ENCODE assay signal across 31 mouse cellular contexts in genomic region chr12:80471926-80472325, GRCm38 (mm10). TPM values are rescaled to one million over a fixed set of nuclear protein-coding genes. Genes with fewer than 3 reads are reported as not detected.
DNase-seq lines count a peak whose midpoint lies in the region; ATAC-seq and TF ChIP-seq lines count a peak whose summit lies in the region.
"Had no signal": no experiment of that assay in that cellular context is flagged by ENCODE, and none has a peak within 500 bp of the region (broad histone marks: within the 10 kb centered on the region; RNA-seq: fewer than 3 reads in every experiment).

No protein-coding gene starts in this region.

- peak; percentile 85 for DNase-seq in heart, adult 11 months
- DNase-seq in heart, embryonic 10.5 days (ENCODE audit: low spot score) = no peak
- DNase-seq in urinary bladder, postnatal 14 days (ENCODE audit: low spot score) = peak; percentile 10
- DNase-seq in urinary bladder, postnatal 10 days (ENCODE audit: low spot score) = no peak
- DNase-seq in MEL (ENCODE audit: low read depth, low spot score) = peak; percentile 53
- peak; percentile 62 for DNase-seq in skeletal muscle tissue, adult 2 months (ENCODE audit: low read depth, low spot score)
- no peak for DNase-seq in kidney, adult 18-20 months
- DNase-seq: cerebellum, adult 11 months; cerebellum, adult 9-10 months; cerebellum, postnatal 36 days; embryo, embryonic 11 days; kidney, postnatal 25 days; lung, embryonic 14.5 days; lung, postnatal 14 days; right cerebral cortex, postnatal 25 days; spleen, adult 18-20 months; thymus, adult 2 months; thymus, postnatal 36 days had no signal

- H3K27me3 ChIP-seq in heart, embryonic 10.5 days (ENCODE audit: insufficient read depth, poor library complexity, severe bottlenecking) = no peaks in the 10 kb centered on the region
- no peaks in the 10 kb centered on the region for H3K27me3 ChIP-seq in MEL (ENCODE audit: control insufficient read depth in 1 of 2, insufficient read depth in 2 of 2, low read length in 2 of 2)
- H3K27me3 ChIP-seq: embryonic facial prominence, embryonic 12.5 days; heart, embryonic 15.5 days; limb, embryonic 12.5 days; liver, embryonic 15.5 days; midbrain, embryonic 15.5 days; Patski had no signal

- TF ChIP-seq RAD21 in MEL (IDR thresholded peaks at IDR 0.05; ENCODE audit: low read depth, low read length) = no peak

- no peak for ATAC-seq in activated CD4-positive, CD25-positive, alpha-beta regulatory T cell, adult 4 months
- ATAC-seq: forebrain, embryonic 14.5 days; intestine, postnatal 0 days; midbrain, embryonic 15.5 days; Patski had no signal

- no peaks in the 10 kb centered on the region for H3K4me1 ChIP-seq in heart, embryonic 10.5 days
- H3K4me1 ChIP-seq in MEL (ENCODE audit: control insufficient read depth in 1 of 2, insufficient read depth in 2 of 2, low read length in 2 of 2) = peaks cover 15 to 16% of the 10 kb centered on the region in 2 experiments
- H3K4me1 ChIP-seq: embryonic facial prominence, embryonic 12.5 days; heart, embryonic 15.5 days; limb, embryonic 12.5 days; midbrain, embryonic 15.5 days had no signal

- no peak overlapping the region for H3K4me3 ChIP-seq in heart, embryonic 10.5 days
- H3K4me3 ChIP-seq in MEL (ENCODE audit: control insufficient read depth in 1 of 2, insufficient read depth in 1 of 2, low read depth in 2 of 2, low read length in 2 of 2) = no peak overlapping the region
- H3K4me3 ChIP-seq: embryonic facial prominence, embryonic 12.5 days; heart, embryonic 15.5 days; limb, embryonic 12.5 days; liver, embryonic 15.5 days; midbrain, embryonic 15.5 days had no signal

- H3K79me2 ChIP-seq in MEL (ENCODE audit: control insufficient read depth, insufficient read depth, low read length, poor library complexity) = peaks cover 3% of the 10 kb centered on the region; the same call in 1 of the 2 replicates

- TF ChIP-seq CTCF in MEL (IDR thresholded peaks at IDR 0.05 in 2 of 3, conservative IDR thresholded peaks at IDR 0.05 in 1 of 3; ENCODE audit: control insufficient read depth in 1 of 3, insufficient read depth in 1 of 3, low read depth in 2 of 3, low read length in 3 of 3, poor library complexity in 1 of 3, severe bottlenecking in 1 of 3) = no peak

- TF ChIP-seq POLR2A in MEL (IDR thresholded peaks at IDR 0.05; ENCODE audit: control insufficient read depth in 1 of 2, insufficient read depth in 1 of 2, low read depth in 1 of 2, low read length in 2 of 2, poor library complexity in 1 of 2) = no peak

- H3K9me3 ChIP-seq in heart, embryonic 10.5 days = no peaks in the 10 kb centered on the region
- H3K9me3 ChIP-seq in MEL (replicated peaks; ENCODE audit: insufficient read depth, low read length) = no peaks in the 10 kb centered on the region
- H3K9me3 ChIP-seq: embryonic facial prominence, embryonic 12.5 days; heart, embryonic 15.5 days; limb, embryonic 12.5 days; liver, embryonic 15.5 days; midbrain, embryonic 15.5 days had no signal

- H3K9ac ChIP-seq in MEL (ENCODE audit: control insufficient read depth, low read depth, low read length, poor library complexity, severe bottlenecking) = no peak overlapping the region
- H3K9ac ChIP-seq: embryonic facial prominence, embryonic 12.5 days; heart, embryonic 15.5 days; hindbrain, embryonic 14.5 days; limb, embryonic 12.5 days; liver, embryonic 15.5 days; lung, embryonic 14.5 days; midbrain, embryonic 15.5 days had no signal

- H3K36me3 ChIP-seq in heart, embryonic 10.5 days = peaks cover 3% of the 10 kb centered on the region; the same call in 1 of the 2 replicates
- peaks cover 0 to 22% of the 10 kb centered on the region in 2 experiments; a peak in 3 of 4 replicates for H3K36me3 ChIP-seq in MEL (ENCODE audit: control insufficient read depth in 1 of 2, insufficient read depth in 2 of 2, low read length in 2 of 2)
- H3K36me3 ChIP-seq: embryonic facial prominence, embryonic 12.5 days; liver, embryonic 15.5 days; midbrain, embryonic 15.5 days had no signal

- TF ChIP-seq EP300 in MEL (IDR thresholded peaks at IDR 0.05; ENCODE audit: low read depth in 1 of 2, low read length in 2 of 2) = no peak

- no peak overlapping the region for H3K27ac ChIP-seq in heart, embryonic 10.5 days
- no peak overlapping the region for H3K27ac ChIP-seq in MEL (ENCODE audit: control insufficient read depth, low read depth, low read length)
- H3K27ac ChIP-seq: embryonic facial prominence, embryonic 12.5 days; heart, embryonic 15.5 days; hindbrain, embryonic 14.5 days; limb, embryonic 12.5 days; liver, embryonic 15.5 days; midbrain, embryonic 15.5 days had no signal

- 62% methylated on average over 4 of the region's 4 CpGs for WGBS in heart, embryonic 10.5 days

TF ChIP-seq in MEL, 35 proteins besides CTCF, POLR2A, EP300 and RAD21:
- no peak for TF ChIP-seq POLR2AphosphoS2 (IDR thresholded peaks at IDR 0.05; ENCODE audit: low read length)
- 0 out of 2 replicates have a peak, but pooled peaks have one; percentile 41 for TF ChIP-seq ETS1 (IDR thresholded peaks at IDR 0.05; ENCODE audit: low read depth, low read length)
- TF ChIP-seq MEF2A (IDR thresholded peaks at IDR 0.05; ENCODE audit: extremely low read depth, insufficient replicate concordance, low read depth, low read length, poor library complexity, severe bottlenecking) = peak; percentile 41; the same call in 1 of the 2 replicates
- no peak for TF ChIP-seq E2F4 (IDR thresholded peaks at IDR 0.05; ENCODE audit: borderline replicate concordance, low read depth, low read length)
- peak; percentile 22; the same call in 1 of the 2 replicates for TF ChIP-seq USF1 (IDR thresholded peaks at IDR 0.05; ENCODE audit: low read depth, low read length)
- TF ChIP-seq MAFK (IDR thresholded peaks at IDR 0.05; ENCODE audit: borderline replicate concordance, low read depth, low read length) = peak; percentile 68; the same call in 1 of the 2 replicates
- TF ChIP-seq GABPA (IDR thresholded peaks at IDR 0.05; ENCODE audit: low read depth, low read length) = 0 out of 2 replicates have a peak, but pooled peaks have one; percentile 52

RNA-seq across cellular contexts. Expression of gene Exd2, which starts 9.0 kb away (rescaled TPM):
- polyA plus RNA-seq in heart, embryonic 10.5 days (2016; fragmentation: Nextera tagmentation; extraction: Ambion mirVana) = 21.2 TPM in 2 replicates
- total RNA-seq in MEL (2012; rRNA removed) = 8.5 and 9.6 TPM in 2 replicates
- polyA plus RNA-seq in MEL (2012; ENCODE audit: insufficient read depth in 1 of 2, insufficient read length in 2 of 2, low read depth in 1 of 2, low replicate concordance in 2 of 2, missing spikeins in 1 of 2) = 10 to 100 TPM in 1 of 2 experiments, not detected in 1; 12.8 TPM
- 10 to 100 TPM; 17.3 to 20.2 TPM for polyA plus RNA-seq in activated CD4-positive, CD25-positive, alpha-beta regulatory T cell, adult 4 months (2017; shearing (Covaris generic))

RNA-seq across cellular contexts. Expression of gene Dcaf5, which starts 35.5 kb away (rescaled TPM):
- 8.5 and 9.9 TPM in 2 replicates for polyA plus RNA-seq in heart, embryonic 10.5 days (2016; fragmentation: Nextera tagmentation; extraction: Ambion mirVana)
- 8.1 and 9.0 TPM in 2 replicates for total RNA-seq in MEL (2012; rRNA removed)
- polyA plus RNA-seq in MEL (2012; ENCODE audit: insufficient read depth in 1 of 2, insufficient read length in 2 of 2, low read depth in 1 of 2, low replicate concordance in 2 of 2, missing spikeins in 1 of 2) = 10 to 100 TPM in 1 of 2 experiments, not detected in 1; 15.6 TPM
- 10 to 100 TPM; 14.9 to 19.0 TPM for polyA plus RNA-seq in activated CD4-positive, CD25-positive, alpha-beta regulatory T cell, adult 4 months (2017; shearing (Covaris generic))

RNA-seq across cellular contexts. Expression of gene Galnt16, which starts 46.2 kb away (rescaled TPM):
- 2.4 and 5.2 TPM in 2 replicates for polyA plus RNA-seq in heart, embryonic 10.5 days (2016; fragmentation: Nextera tagmentation; extraction: Ambion mirVana)
- total RNA-seq in MEL (2012; rRNA removed) = not detected in 2 replicates
- under 1 TPM in 1 of 2 experiments, not detected in 1; 0.08 TPM for polyA plus RNA-seq in MEL (2012; ENCODE audit: insufficient read depth in 1 of 2, insufficient read length in 2 of 2, low read depth in 1 of 2, low replicate concordance in 2 of 2, missing spikeins in 1 of 2)
- polyA plus RNA-seq in activated CD4-positive, CD25-positive, alpha-beta regulatory T cell, adult 4 months (2017; shearing (Covaris generic)) = not detected
- total RNA-seq: hematopoietic stem cell, adult 5-6 weeks; liver, adult 2 months; neutrophil, adult 5-6 weeks had no signal

Comparison
In these comparisons a context has a peak if more than half of its experiments do, and no peak if none do; other contexts are left out.
1. DNase-seq: peak in heart, adult 11 months (single experiment), urinary bladder, postnatal 14 days (single experiment), MEL (single experiment) and skeletal muscle tissue, adult 2 months (single experiment); none in heart, embryonic 10.5 days (single experiment), urinary bladder, postnatal 10 days (single experiment) and kidney, adult 18-20 months (single experiment).